Mouse (Mus musculus) left cerebral cortex, adult 11 months (tissue): ENCODE results near the gene Gas6.

Source experiments
- DNase-seq: peaks from one replicate; pipeline ENCODE4 v3.0.0; 2022; ENCODE audit warnings: low spot score

Gas6 gene

GRCm38 (mm10) chr8:13461085-13461765 is 33.1 kb downstream of the Gas6 start:
- DNase-seq: no peak

- DNase-seq: no peak
These were observed 34.9 kb downstream of the Gas6 start for GRCm38 (mm10) chr8:13459431-13459830.

- DNase-seq: peak; percentile 38
These were observed 39.0 kb downstream of the Gas6 start for GRCm38 (mm10) chr8:13455295-13455694.

GRCm38 (mm10) chr8:13454341-13455113 is 39.8 kb downstream of the Gas6 start:
- DNase-seq: peak; percentile 34

GRCm38 (mm10) chr8:13451747-13452277 is 42.5 kb downstream of the Gas6 start:
- no peak for DNase-seq

- no peak for DNase-seq
These were observed 46.1 kb downstream of the Gas6 start for GRCm38 (mm10) chr8:13448145-13448544.

GRCm38 (mm10) chr8:13446456-13446855 is 47.8 kb downstream of the Gas6 start:
- no peak for DNase-seq

GRCm38 (mm10) chr8:13442152-13442551 is 52.1 kb downstream of the Gas6 start:
- no peak for DNase-seq

GRCm38 (mm10) chr8:13437531-13437930 is 56.8 kb downstream of the Gas6 start:
- no peak for DNase-seq

GRCm38 (mm10) chr8:13436052-13436451 is 58.2 kb downstream of the Gas6 start:
- DNase-seq: no peak

- DNase-seq: no peak
These were observed 59.4 kb downstream of the Gas6 start, which contains the start of gene Tmem255b for GRCm38 (mm10) chr8:13434889-13435288. Gene Tmem255b, plus strand, starts transcription at chr8:13435189.

GRCm38 (mm10) chr8:13433130-13433529 is 61.2 kb downstream of the Gas6 start:
- DNase-seq: no peak

GRCm38 (mm10) chr8:13430866-13431265 is 63.4 kb downstream of the Gas6 start:
- DNase-seq: no peak

- no peak for DNase-seq
These were observed 63.9 kb downstream of the Gas6 start for GRCm38 (mm10) chr8:13430412-13430811.

GRCm38 (mm10) chr8:13428156-13428555 is 66.1 kb downstream of the Gas6 start:
- DNase-seq: no peak

GRCm38 (mm10) chr8:13427351-13427750 is 66.9 kb downstream of the Gas6 start:
- no peak for DNase-seq

GRCm38 (mm10) chr8:13420970-13421369 is 73.3 kb downstream of the Gas6 start:
- DNase-seq: no peak

- DNase-seq: no peak
These were observed 75.1 kb downstream of the Gas6 start for GRCm38 (mm10) chr8:13419111-13419639.

GRCm38 (mm10) chr8:13415879-13416278 is 78.4 kb downstream of the Gas6 start:
- DNase-seq: no peak
